Mouse (Mus musculus): Measurements from ENCODE around the gene Ggta1.

- TF ChIP-seq CTCF (IDR thresholded peaks at IDR 0.05; ENCODE audit: insufficient read depth, low read depth, low read length) = no peak
- no peak for TF ChIP-seq POLR2A (IDR thresholded peaks at IDR 0.05; ENCODE audit: insufficient read depth, low read depth, low read length)
Measured at GRCm38 (mm10) chr2:35499474-35499873, 36.4 kb upstream of the Ggta1 start.
